Mouse (Mus musculus): ENCODE measurements around the gene Ackr3. TPM values are rescaled to one million over a fixed set of nuclear protein-coding genes. Genes with fewer than 3 reads are reported as not detected.

Ackr3 gene
- total RNA-seq (2015): not detected in 2 replicates
- total RNA-seq (2017): not detected in 2 replicates

- peak; percentile 93 for ATAC-seq (replicated peaks; ENCODE audit: poor library complexity)
Measured at GRCm38 (mm10) chr1:90203783-90204690, at the start of gene Ackr3. Gene Ackr3, plus strand, starts transcription at chr1:90203980.

GRCm38 (mm10) chr1:90156589-90156988 is 47.2 kb upstream of the Ackr3 start:
- no peak for ATAC-seq (replicated peaks; ENCODE audit: poor library complexity)

- ATAC-seq (replicated peaks; ENCODE audit: poor library complexity): no peak
Measured at GRCm38 (mm10) chr1:90159927-90160326, 43.9 kb upstream of the Ackr3 start.

GRCm38 (mm10) chr1:90161623-90162022 is 42.2 kb upstream of the Ackr3 start:
- ATAC-seq (replicated peaks; ENCODE audit: poor library complexity): no peak

GRCm38 (mm10) chr1:90162379-90162857 is 41.4 kb upstream of the Ackr3 start:
- no peak for ATAC-seq (replicated peaks; ENCODE audit: poor library complexity)

GRCm38 (mm10) chr1:90163161-90163560 is 40.6 kb upstream of the Ackr3 start:
- ATAC-seq (replicated peaks; ENCODE audit: poor library complexity): no peak

GRCm38 (mm10) chr1:90164319-90164718 is 39.5 kb upstream of the Ackr3 start:
- no peak for ATAC-seq (replicated peaks; ENCODE audit: poor library complexity)

- no peak for ATAC-seq (replicated peaks; ENCODE audit: poor library complexity)
Measured at GRCm38 (mm10) chr1:90174338-90174737, 29.4 kb upstream of the Ackr3 start.

- no peak for ATAC-seq (replicated peaks; ENCODE audit: poor library complexity)
Measured at GRCm38 (mm10) chr1:90176223-90176622, 27.6 kb upstream of the Ackr3 start.

GRCm38 (mm10) chr1:90177565-90177964 is 26.2 kb upstream of the Ackr3 start:
- ATAC-seq (replicated peaks; ENCODE audit: poor library complexity): no peak

- no peak for ATAC-seq (replicated peaks; ENCODE audit: poor library complexity)
Measured at GRCm38 (mm10) chr1:90177978-90178377, 25.8 kb upstream of the Ackr3 start.

GRCm38 (mm10) chr1:90180479-90180878 is 23.3 kb upstream of the Ackr3 start:
- ATAC-seq (replicated peaks; ENCODE audit: poor library complexity): no peak

GRCm38 (mm10) chr1:90180966-90181699 is 22.6 kb upstream of the Ackr3 start:
- no peak for ATAC-seq (replicated peaks; ENCODE audit: poor library complexity)

- ATAC-seq (replicated peaks; ENCODE audit: poor library complexity): no peak
Measured at GRCm38 (mm10) chr1:90182521-90182920, 21.3 kb upstream of the Ackr3 start.

- no peak for ATAC-seq (replicated peaks; ENCODE audit: poor library complexity)
Measured at GRCm38 (mm10) chr1:90183602-90184001, 20.2 kb upstream of the Ackr3 start.

GRCm38 (mm10) chr1:90186173-90186572 is 17.6 kb upstream of the Ackr3 start:
- no peak for ATAC-seq (replicated peaks; ENCODE audit: poor library complexity)

- no peak for ATAC-seq (replicated peaks; ENCODE audit: poor library complexity)
Measured at GRCm38 (mm10) chr1:90186874-90187273, 16.9 kb upstream of the Ackr3 start.

GRCm38 (mm10) chr1:90189046-90189445 is 14.7 kb upstream of the Ackr3 start:
- ATAC-seq (replicated peaks; ENCODE audit: poor library complexity): no peak

- ATAC-seq (replicated peaks; ENCODE audit: poor library complexity): no peak
Measured at GRCm38 (mm10) chr1:90201246-90201645, 2.5 kb upstream of the Ackr3 start.

GRCm38 (mm10) chr1:90201655-90202054 is 2.1 kb upstream of the Ackr3 start:
- ATAC-seq (replicated peaks; ENCODE audit: poor library complexity): no peak

- peak; percentile 42; the same call in 1 of the 2 replicates for ATAC-seq (replicated peaks; ENCODE audit: poor library complexity)
Measured at GRCm38 (mm10) chr1:90202207-90202978, 1.4 kb upstream of the Ackr3 start.
